Mouse (Mus musculus) liver, adult 2 months (tissue): ENCODE data around the gene Hoxb4.

ENCODE experiments used
- CTCF ChIP-seq: fragments of 200-500 bp; IDR thresholded peaks from 2 replicates; pipeline ENCODE4 v1.5.1; 2011; ENCODE audit warnings: low read depth, low read length, control low read depth
- POLR2A ChIP-seq: fragments of 200-500 bp; IDR thresholded peaks from 2 replicates; pipeline ENCODE4 v1.6.1; 2011; ENCODE audit warnings: low read length, control low read depth; ENCODE audit not compliant: insufficient read depth; ENCODE audit errors: extremely low read depth

DNA sequence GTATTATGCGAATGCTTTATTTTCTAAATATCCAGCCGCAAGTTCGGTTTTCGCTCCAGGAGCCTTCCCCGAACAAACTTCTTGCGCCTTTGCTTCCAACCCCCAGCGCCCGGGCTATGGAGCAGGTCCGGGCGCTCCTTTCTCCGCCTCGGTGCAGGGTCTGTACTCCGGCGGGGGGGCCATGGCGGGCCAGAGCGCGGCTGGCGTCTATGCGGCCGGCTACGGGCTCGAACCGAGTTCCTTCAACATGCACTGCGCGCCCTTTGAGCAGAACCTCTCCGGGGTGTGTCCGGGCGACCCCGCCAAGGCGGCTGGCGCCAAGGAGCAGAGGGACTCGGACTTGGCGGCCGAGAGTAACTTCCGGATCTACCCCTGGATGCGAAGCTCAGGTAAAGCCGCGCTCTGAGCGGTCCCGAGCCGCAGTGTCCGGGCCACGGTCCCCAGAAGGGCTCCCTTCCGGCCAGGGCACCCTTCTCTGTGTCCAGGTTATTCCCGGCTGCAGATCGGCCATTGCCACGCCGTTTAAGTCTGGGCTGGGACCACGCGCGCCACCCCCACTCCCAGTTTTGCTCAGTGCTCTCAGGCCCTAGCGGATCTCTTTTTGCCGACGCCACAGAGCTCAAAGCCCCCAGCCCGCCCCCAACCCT lies 31.2 kb upstream of the Hoxb4 start:
- TF ChIP-seq CTCF: no peak
- no peak for TF ChIP-seq POLR2A
